Mouse (Mus musculus): Measurements from ENCODE around the gene Llcfc1. TPM values are rescaled to one million over a fixed set of nuclear protein-coding genes. Genes with fewer than 3 reads are reported as not detected.

Llcfc1 gene
- polyA plus RNA-seq, 1 experiment, result not detected

- WGBS, result 89% methylated on average over 3 of the region's 3 CpGs
- TF ChIP-seq CTCF (IDR thresholded peaks at IDR 0.05; ENCODE audit: borderline replicate concordance, insufficient read depth, low read depth, low read length) (no peak), POLR2A (IDR thresholded peaks at IDR 0.05; ENCODE audit: borderline replicate concordance, insufficient read depth, low read length) (no peak)
- no peak overlapping the region for H3K27ac ChIP-seq (ENCODE audit: insufficient read depth, low read length)
- no peaks in the 10 kb centered on the region for H3K4me1 ChIP-seq (ENCODE audit: control insufficient read depth, insufficient read depth, low read length)
- DNase-seq, result no peak
- H3K4me3 ChIP-seq (replicated peaks; ENCODE audit: insufficient read depth, low read depth, low read length), result no peak overlapping the region
- H3K27me3 ChIP-seq (ENCODE audit: control insufficient read depth, insufficient read depth, low read length), result no peaks in the 10 kb centered on the region
Measured at GRCm38 (mm10) chr6:41643227-41643626, 41.0 kb upstream of the Llcfc1 start.

- Histone ChIP-seq H3K4me1 (ENCODE audit: control insufficient read depth, insufficient read depth, low read length) (no peaks in the 10 kb centered on the region), H3K27me3 (ENCODE audit: control insufficient read depth, insufficient read depth, low read length) (no peaks in the 10 kb centered on the region), H3K27ac (ENCODE audit: insufficient read depth, low read length) (no peak overlapping the region), H3K4me3 (replicated peaks; ENCODE audit: insufficient read depth, low read depth, low read length) (no peak overlapping the region)
- TF ChIP-seq CTCF (IDR thresholded peaks at IDR 0.05; ENCODE audit: borderline replicate concordance, insufficient read depth, low read depth, low read length) (no peak), POLR2A (IDR thresholded peaks at IDR 0.05; ENCODE audit: borderline replicate concordance, insufficient read depth, low read length) (no peak)
- no peak for DNase-seq
- 63% methylated on average over 3 of the region's 3 CpGs for WGBS
Measured at GRCm38 (mm10) chr6:41646220-41646619, 38.0 kb upstream of the Llcfc1 start.

GRCm38 (mm10) chr6:41646672-41647071, 37.6 kb upstream of the Llcfc1 start:
- no peak overlapping the region for H3K4me3 ChIP-seq (replicated peaks; ENCODE audit: insufficient read depth, low read depth, low read length)
- no peaks in the 10 kb centered on the region for H3K4me1 ChIP-seq (ENCODE audit: control insufficient read depth, insufficient read depth, low read length)
- no peaks in the 10 kb centered on the region for H3K27me3 ChIP-seq (ENCODE audit: control insufficient read depth, insufficient read depth, low read length)
- no peak overlapping the region for H3K27ac ChIP-seq (ENCODE audit: insufficient read depth, low read length)
- DNase-seq, result no peak
- no peak for TF ChIP-seq CTCF (IDR thresholded peaks at IDR 0.05; ENCODE audit: borderline replicate concordance, insufficient read depth, low read depth, low read length)
- no peak for TF ChIP-seq POLR2A (IDR thresholded peaks at IDR 0.05; ENCODE audit: borderline replicate concordance, insufficient read depth, low read length)

GRCm38 (mm10) chr6:41653173-41653572, 31.1 kb upstream of the Llcfc1 start:
- TF ChIP-seq CTCF (IDR thresholded peaks at IDR 0.05; ENCODE audit: borderline replicate concordance, insufficient read depth, low read depth, low read length), result no peak
- no peak for TF ChIP-seq POLR2A (IDR thresholded peaks at IDR 0.05; ENCODE audit: borderline replicate concordance, insufficient read depth, low read length)
- no peak for DNase-seq
- H3K4me3 ChIP-seq (replicated peaks; ENCODE audit: insufficient read depth, low read depth, low read length), result no peak overlapping the region
- H3K4me1 ChIP-seq (ENCODE audit: control insufficient read depth, insufficient read depth, low read length), result no peaks in the 10 kb centered on the region
- H3K27me3 ChIP-seq (ENCODE audit: control insufficient read depth, insufficient read depth, low read length), result no peaks in the 10 kb centered on the region
- 91% methylated on average over 5 of the region's 5 CpGs for WGBS
- no peak overlapping the region for H3K27ac ChIP-seq (ENCODE audit: insufficient read depth, low read length)

GRCm38 (mm10) chr6:41654648-41655047, 29.6 kb upstream of the Llcfc1 start:
- DNase-seq, result no peak
- Histone ChIP-seq H3K27me3 (ENCODE audit: control insufficient read depth, insufficient read depth, low read length) (no peaks in the 10 kb centered on the region), H3K4me3 (replicated peaks; ENCODE audit: insufficient read depth, low read depth, low read length) (no peak overlapping the region), H3K27ac (ENCODE audit: insufficient read depth, low read length) (no peak overlapping the region), H3K4me1 (ENCODE audit: control insufficient read depth, insufficient read depth, low read length) (no peaks in the 10 kb centered on the region)
- 86% methylated on average over 8 of the region's 8 CpGs for WGBS
- TF ChIP-seq CTCF (IDR thresholded peaks at IDR 0.05; ENCODE audit: borderline replicate concordance, insufficient read depth, low read depth, low read length) (no peak), POLR2A (IDR thresholded peaks at IDR 0.05; ENCODE audit: borderline replicate concordance, insufficient read depth, low read length) (no peak)

GRCm38 (mm10) chr6:41658487-41658886, 25.7 kb upstream of the Llcfc1 start:
- WGBS, result 77% methylated on average over 1 of the region's 1 CpGs
- Histone ChIP-seq H3K27me3 (ENCODE audit: control insufficient read depth, insufficient read depth, low read length) (no peaks in the 10 kb centered on the region), H3K4me3 (replicated peaks; ENCODE audit: insufficient read depth, low read depth, low read length) (no peak overlapping the region), H3K4me1 (ENCODE audit: control insufficient read depth, insufficient read depth, low read length) (no peaks in the 10 kb centered on the region), H3K27ac (ENCODE audit: insufficient read depth, low read length) (no peak overlapping the region)
- TF ChIP-seq POLR2A (IDR thresholded peaks at IDR 0.05; ENCODE audit: borderline replicate concordance, insufficient read depth, low read length) (no peak), CTCF (IDR thresholded peaks at IDR 0.05; ENCODE audit: borderline replicate concordance, insufficient read depth, low read depth, low read length) (no peak)
- DNase-seq, result no peak

- 39% methylated on average over 2 of the region's 2 CpGs for WGBS
- H3K27ac ChIP-seq (ENCODE audit: insufficient read depth, low read length), result no peak overlapping the region
- peak in 1 of 2 experiments; percentile 3 for DNase-seq
- no peak overlapping the region for H3K4me3 ChIP-seq (replicated peaks; ENCODE audit: insufficient read depth, low read depth, low read length)
- H3K4me1 ChIP-seq (ENCODE audit: control insufficient read depth, insufficient read depth, low read length), result no peaks in the 10 kb centered on the region
- no peak for TF ChIP-seq POLR2A (IDR thresholded peaks at IDR 0.05; ENCODE audit: borderline replicate concordance, insufficient read depth, low read length)
- TF ChIP-seq CTCF (IDR thresholded peaks at IDR 0.05; ENCODE audit: borderline replicate concordance, insufficient read depth, low read depth, low read length), result no peak
- H3K27me3 ChIP-seq (ENCODE audit: control insufficient read depth, insufficient read depth, low read length), result no peaks in the 10 kb centered on the region
Measured at GRCm38 (mm10) chr6:41662320-41662719, 21.9 kb upstream of the Llcfc1 start.

GRCm38 (mm10) chr6:41676530-41676929, 7.7 kb upstream of the Llcfc1 start:
- TF ChIP-seq CTCF (IDR thresholded peaks at IDR 0.05; ENCODE audit: borderline replicate concordance, insufficient read depth, low read depth, low read length) (no peak), POLR2A (IDR thresholded peaks at IDR 0.05; ENCODE audit: borderline replicate concordance, insufficient read depth, low read length) (no peak)
- Histone ChIP-seq H3K4me3 (replicated peaks; ENCODE audit: insufficient read depth, low read depth, low read length) (no peak overlapping the region), H3K27me3 (ENCODE audit: control insufficient read depth, insufficient read depth, low read length) (no peaks in the 10 kb centered on the region), H3K4me1 (ENCODE audit: control insufficient read depth, insufficient read depth, low read length) (no peaks in the 10 kb centered on the region), H3K27ac (ENCODE audit: insufficient read depth, low read length) (no peak overlapping the region)
- WGBS, result 90% methylated on average over 2 of the region's 2 CpGs
- DNase-seq, result no peak

Data from cerebellum, adult 2 months (tissue).